Mouse (Mus musculus) kidney, adult 2 months (tissue): ENCODE data around the gene Hoxa7.

ENCODE experiments used
- CTCF ChIP-seq: fragments of 200-500 bp; conservative IDR thresholded peaks from 2 replicates; pipeline ENCODE4 v1.5.1; 2011; ENCODE audit warnings: low read depth, mild to moderate bottlenecking, control low read depth, low read length, moderate library complexity, mixed read lengths; ENCODE audit not compliant: insufficient read depth, insufficient read length
- POLR2A ChIP-seq: fragments of 200-500 bp; IDR thresholded peaks from one replicate; pipeline ENCODE4 v1.6.1; 2011; ENCODE audit warnings: low read depth, low read length, control low read depth

DNA sequence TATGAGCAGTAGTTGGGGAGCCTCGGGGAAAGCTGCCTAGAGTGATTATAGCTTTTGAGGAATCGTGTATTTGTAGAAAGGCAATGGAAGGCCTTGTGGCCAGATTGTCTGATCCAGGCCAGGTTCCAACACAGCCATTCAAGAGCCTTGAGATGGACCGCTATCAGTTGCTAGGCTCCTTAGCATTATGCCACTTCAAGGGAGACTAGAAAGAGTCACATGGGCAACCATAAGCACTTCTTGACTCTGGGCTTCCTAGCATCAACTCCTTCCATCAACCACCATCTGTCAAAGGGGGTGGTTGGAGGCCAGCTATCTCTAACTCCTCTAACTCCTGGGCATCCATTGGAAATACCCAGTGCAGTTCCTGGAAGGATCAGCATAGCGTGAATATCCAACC is 28.2 kb upstream of the Hoxa7 start:
- TF ChIP-seq CTCF (no peak), POLR2A (no peak)
